Mouse (Mus musculus): Measurements from ENCODE around the gene Pitpna.

The Pitpna gene

DNA sequence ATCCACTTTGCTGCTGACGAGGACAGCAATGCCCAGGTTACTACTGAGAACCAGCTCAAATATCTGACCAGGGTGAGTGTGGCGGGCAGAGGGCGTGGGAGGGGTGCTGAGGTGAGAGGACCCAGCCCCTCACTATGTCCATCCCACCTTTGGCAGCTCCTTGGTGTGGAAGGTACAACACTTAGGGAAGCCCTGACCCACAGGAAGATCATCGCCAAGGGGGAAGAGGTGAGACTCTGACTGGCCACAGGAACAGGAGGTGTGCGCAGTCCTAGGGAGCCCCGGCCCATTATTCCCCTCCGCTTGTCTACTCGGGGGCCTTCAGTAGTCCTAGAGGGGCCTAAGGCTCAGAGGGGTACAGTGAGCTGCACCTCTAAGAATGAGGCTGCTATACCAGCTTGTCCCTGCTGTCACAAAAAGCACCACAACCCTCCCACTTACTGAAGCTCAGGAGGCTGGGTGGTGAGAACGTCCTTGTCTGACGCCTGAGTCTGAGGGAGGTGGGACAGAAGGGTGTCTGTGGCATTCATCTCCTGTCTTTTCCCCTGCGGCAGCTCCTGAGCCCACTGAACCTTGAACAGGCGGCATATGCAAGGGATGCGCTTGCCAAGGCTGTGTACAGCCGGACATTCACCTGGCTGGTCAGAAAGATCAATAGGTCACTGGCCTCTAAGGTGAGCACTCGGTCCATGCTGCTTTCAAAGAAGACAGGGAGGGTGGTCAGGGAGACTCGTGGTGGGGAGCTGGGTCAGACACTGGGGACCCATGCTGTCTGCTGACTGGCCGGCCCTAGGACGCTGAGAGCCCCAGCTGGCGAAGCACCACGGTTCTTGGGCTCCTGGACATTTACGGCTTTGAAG, 73.3 kb downstream of the Pitpna start:
- DNase-seq: peak; percentile 31

DNA sequence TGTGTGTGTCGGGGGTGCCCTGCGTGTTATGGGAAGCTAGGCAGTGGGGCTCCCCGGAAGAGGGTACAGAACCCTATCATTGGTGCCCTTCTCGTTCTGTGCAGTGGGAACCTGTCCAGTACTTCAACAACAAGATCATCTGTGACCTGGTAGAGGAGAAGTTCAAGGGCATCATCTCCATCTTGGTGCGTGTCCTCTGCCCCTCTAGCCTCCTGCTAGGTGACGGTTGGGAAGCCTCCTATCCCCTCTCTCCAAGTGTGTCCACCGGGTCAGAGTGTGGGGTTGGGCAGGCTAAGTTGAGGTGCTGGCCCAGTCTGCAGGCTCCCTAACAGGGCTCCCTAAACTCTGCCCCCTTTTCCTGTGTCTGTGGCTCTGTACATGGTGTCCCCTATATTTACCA, 74.2 kb downstream of the Pitpna start:
- no peak for DNase-seq

DNA sequence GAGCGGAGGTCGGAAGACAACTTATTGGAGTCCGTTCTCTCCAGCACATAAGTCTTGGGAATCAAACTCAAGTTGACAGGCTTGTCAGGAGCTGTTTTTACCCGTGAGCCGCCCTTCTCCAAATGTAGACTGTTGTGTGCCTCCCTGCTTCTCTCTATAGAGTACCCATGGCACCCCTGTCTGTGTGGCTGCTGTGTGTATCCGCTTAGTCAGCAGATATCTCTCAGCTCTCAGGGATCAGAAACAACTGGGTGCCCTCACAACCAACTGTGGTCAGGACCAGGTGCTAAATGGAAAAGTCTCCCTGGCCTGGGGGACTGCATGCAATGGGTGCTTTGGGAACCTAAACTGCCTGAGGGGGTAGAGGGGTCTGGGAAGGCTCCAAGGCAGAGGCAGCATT, 78.4 kb downstream of the Pitpna start:
- no peak for DNase-seq

DNA sequence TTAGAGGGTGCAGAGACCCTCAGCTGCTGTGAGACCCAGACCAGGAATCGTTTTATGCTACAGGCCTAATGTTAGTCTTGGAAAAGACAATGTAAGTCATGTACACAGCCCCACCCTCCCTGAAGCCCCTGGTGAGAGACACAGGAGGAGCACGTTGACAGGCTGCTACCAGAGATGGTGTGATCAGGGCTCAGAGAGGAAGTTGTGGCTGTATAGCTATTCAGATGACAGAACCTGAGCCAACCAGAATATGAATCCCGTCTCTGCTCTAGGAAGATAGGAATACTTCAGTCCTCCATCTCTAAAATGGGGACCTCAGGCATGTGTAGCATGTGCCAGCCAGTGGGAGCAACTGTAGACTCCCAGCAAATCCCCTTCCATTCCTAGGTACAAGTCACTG, 80.7 kb downstream of the Pitpna start:
- no peak for DNase-seq

DNA sequence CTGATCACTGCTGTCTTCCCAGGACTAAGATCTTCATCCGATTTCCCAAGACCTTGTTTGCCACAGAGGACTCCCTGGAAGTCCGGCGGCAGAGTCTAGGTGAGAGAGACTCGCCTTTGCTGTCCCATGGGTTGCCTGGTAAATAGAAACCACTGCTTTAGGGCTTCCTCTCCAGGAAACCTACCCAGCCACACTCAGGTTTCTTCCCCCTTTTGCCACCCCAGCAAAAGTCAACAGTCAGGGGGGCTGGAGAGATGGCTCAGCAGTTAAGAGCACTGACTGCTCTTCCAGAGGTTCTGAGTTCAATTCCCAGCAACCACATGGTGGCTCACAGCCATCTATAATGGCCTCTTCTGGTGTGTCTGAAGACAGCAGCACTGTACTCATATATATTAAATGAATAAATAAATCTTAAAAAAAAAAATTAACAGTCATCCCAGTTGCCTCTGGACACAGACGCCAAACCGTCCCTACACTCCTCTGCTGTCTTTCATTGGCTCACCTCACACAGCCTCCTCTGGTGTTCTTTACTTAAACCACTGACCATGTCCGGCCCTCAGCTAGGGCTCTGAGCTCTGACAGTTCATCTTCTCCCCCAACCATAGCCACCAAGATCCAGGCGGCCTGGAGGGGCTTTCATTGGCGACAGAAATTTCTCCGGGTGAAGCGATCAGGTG, 81.4 kb downstream of the Pitpna start:
- DNase-seq: no peak

DNA sequence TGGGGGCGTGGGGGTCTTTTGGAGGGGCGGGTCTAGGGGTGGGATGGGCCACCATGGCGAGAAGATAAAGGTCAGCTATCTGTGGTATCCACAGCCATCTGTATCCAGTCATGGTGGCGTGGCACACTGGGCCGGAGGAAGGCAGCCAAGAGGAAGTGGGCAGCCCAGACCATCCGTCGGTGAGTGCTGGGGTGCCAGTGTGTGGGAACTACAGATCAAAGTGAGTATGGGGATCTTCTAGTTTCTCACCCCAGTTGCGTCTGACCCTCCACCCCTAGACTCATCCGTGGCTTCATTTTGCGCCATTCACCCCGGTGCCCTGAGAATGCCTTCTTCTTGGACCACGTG, 81.9 kb downstream of the Pitpna start:
- no peak for DNase-seq

DNA sequence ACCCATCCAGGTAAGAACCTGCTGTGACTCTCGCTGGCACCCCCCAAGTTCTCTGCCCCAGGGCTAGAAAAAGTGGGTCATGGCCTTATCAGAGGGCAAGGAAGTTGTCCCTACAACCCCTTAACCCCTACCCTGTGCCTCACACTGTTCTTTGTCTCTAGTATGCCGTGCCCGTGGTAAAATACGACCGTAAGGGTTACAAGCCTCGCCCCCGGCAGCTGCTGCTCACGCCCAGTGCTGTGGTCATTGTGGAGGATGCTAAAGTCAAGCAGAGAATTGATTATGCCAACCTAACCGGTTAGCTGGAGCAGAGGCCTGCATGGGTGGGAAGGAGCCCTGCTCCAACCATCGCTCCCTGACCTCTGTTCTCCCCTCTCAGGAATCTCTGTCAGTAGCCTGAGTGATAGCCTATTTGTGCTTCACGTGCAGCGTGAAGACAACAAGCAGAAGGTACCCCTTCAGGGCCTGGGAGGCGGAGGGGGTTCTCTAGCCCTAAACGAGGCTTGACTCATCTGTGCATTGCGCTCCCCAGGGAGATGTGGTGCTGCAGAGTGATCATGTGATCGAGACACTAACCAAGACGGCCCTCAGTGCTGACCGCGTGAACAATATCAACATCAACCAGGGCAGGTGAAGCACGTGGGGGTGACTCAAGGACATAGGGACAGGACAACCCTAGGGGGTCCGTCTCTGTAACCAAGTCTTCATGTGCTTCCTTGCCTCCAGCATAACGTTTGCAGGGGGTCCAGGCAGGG, 83.7 kb downstream of the Pitpna start:
- DNase-seq: no peak

DNA sequence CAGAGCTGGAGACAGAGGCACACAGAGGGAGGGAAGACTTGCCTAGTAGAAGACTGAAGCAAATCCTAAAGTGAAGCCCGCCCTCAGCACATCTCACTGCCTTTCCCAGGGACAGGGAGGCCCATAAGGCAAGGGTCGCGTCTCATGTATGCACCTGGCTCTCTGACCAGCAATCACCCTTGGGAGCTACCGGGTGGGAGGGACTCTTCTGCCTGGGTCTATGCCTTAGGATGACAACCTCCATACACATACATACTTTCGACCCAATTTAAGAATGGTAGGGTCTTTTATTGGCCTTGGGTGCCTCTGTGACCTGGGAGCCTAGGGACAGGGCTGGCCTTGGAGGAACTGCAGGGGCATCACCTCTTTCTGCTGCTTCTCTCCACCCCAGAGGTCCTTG, 85.5 kb downstream of the Pitpna start:
- no peak for DNase-seq

DNA sequence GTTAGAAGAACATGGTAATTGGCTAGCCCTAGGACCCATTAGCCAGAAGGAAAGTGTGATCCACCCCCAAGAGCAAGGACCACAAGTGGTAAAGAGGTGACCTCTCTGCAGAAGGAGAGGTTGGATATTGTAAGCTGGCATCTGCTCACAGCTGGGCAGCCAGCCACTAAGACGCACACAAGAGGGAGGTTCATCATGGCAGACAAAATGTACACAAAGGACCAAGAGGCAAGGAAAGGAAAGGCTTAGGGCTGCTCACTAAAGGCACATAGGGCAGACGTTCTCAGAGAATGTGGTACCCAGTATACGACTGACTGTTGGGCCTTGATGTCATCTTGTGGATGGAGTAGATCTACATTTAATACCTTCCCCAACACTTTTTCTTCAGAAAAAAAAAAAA, 87.0 kb downstream of the Pitpna start:
- no peak for DNase-seq

DNA sequence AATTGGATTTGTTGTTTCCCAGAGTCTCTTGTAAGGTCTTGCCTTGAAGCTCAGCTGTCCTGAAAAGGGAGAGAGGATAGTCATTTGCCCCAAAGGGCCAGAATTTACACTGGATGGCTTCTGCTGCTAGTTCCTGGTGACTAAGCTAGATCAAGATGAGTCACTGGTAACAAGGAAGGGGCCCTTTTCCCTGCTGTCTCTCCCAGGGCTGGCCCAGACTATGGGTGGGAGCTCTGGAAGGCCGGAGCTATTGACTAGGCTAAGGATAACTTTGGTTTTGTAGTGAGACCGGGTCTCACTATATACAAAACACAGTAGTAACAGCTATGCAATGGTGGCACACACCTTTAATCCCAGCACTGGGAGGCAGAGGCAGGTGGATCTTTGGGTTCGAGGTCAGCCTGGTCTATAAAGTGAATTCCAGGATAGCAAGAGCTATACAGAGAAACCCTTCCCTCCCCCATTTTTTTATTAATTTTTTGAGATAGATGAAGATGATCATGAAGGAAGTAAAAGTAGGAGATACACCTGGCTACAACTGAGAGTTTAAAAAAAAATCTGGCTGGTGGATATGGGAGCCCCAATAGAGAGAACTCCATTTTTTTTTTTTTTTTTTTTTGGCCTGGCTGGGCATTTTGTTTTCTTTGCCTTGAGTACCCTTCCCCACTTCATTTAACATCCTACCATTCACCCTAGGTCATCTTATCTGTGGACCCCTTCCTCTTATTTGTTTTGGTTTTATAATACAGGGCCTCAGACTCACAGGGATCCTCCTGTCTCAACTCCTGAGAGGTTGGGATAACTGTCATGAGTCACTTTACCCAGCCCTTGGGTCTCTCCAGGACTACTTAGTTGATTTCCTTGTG, 90.2 kb downstream of the Pitpna start:
- DNase-seq: no peak
